Mouse (Mus musculus) forebrain, postnatal 0 days (tissue): ENCODE measurements around the gene Btbd8. TPM values are rescaled to one million over a fixed set of nuclear protein-coding genes. Genes with fewer than 3 reads are reported as not detected.

Experiments
- ATAC-seq: fragments of 200-750 bp; cut with Nextera tagmentation; 2 replicates; pipeline ENCODE4 v1.8.0; 2017; ENCODE audit warnings: mild to moderate bottlenecking, moderate library complexity
- DNase-seq: peaks from one replicate; pipeline ENCODE4 v3.0.0-alpha.2; 2015
- H3K27ac ChIP-seq: fragments of 300-500 bp; sonication (generic); 2 replicates; pipeline ENCODE4 v1.5.1; 2014; ENCODE audit warnings: low read depth, mild to moderate bottlenecking, antibody characterized with exemption, low read length, moderate library complexity, mixed read lengths
- H3K27me3 ChIP-seq: fragments of 300-500 bp; sonication (generic); 2 replicates; pipeline ENCODE4 v1.6.1; 2014; ENCODE audit warnings: mild to moderate bottlenecking, low read length, mixed read lengths; ENCODE audit not compliant: insufficient read depth
- H3K36me3 ChIP-seq: fragments of 300-500 bp; sonication (generic); 2 replicates; pipeline ENCODE4 v1.6.1; 2014; ENCODE audit warnings: mild to moderate bottlenecking, moderate library complexity; ENCODE audit not compliant: insufficient read depth
- H3K4me1 ChIP-seq: fragments of 300-500 bp; sonication (generic); 2 replicates; pipeline ENCODE4 v1.6.1; 2014; ENCODE audit warnings: antibody characterized with exemption; ENCODE audit not compliant: insufficient read depth
- H3K4me2 ChIP-seq: fragments of 300-500 bp; sonication (generic); 2 replicates; pipeline ENCODE4 v1.6.1; 2014; ENCODE audit warnings: low read depth, mild to moderate bottlenecking, moderate library complexity
- H3K4me3 ChIP-seq: fragments of 300-500 bp; sonication (generic); 2 replicates; pipeline ENCODE4 v1.5.1; 2014; ENCODE audit warnings: low read depth, low read length, mixed read lengths
- H3K9ac ChIP-seq: fragments of 300-500 bp; sonication (generic); 2 replicates; pipeline ENCODE4 v1.6.1; 2014; ENCODE audit warnings: mild to moderate bottlenecking
- H3K9me3 ChIP-seq: fragments of 300-500 bp; sonication (generic); 2 replicates; pipeline ENCODE4 v1.6.1; 2016; ENCODE audit warnings: low read length
- CTCF ChIP-seq: sonication (generic); IDR thresholded peaks from 2 replicates; pipeline ENCODE4 v1.5.1; 2016; ENCODE audit warnings: antibody characterized with exemption, control low read depth, low read depth
- WGBS: fragments of 180-500 bp; shearing (Covaris S2); extraction: QIAGEN DNeasy Blood & Tissue Kit; methylation state at CpG from one replicate; pipeline ENCODE4 v1.1.7; 2014; 5-methylcytosine and 5-hydroxymethylcytosine counted together
- polyA plus RNA-seq: library from polyadenylated mRNA; unstranded; fragments of >200 nt; fragmentation: Nextera tagmentation; extraction: Ambion mirVana; gene quantifications from 2 replicates; pipeline ENCODE4 v1.2.1, GENCODE M21; 2015
- total RNA-seq: library from RNA; depleted of rRNA; stranded (reverse); fragments of >200 nt; gene quantifications from 2 replicates; pipeline ENCODE4 v1.2.3, GENCODE M21; 2014

Gene Btbd8
- total and polyA plus RNA-seq, 2 experiments from 2014 or later = 26.3 to 52.5 TPM

DNA sequence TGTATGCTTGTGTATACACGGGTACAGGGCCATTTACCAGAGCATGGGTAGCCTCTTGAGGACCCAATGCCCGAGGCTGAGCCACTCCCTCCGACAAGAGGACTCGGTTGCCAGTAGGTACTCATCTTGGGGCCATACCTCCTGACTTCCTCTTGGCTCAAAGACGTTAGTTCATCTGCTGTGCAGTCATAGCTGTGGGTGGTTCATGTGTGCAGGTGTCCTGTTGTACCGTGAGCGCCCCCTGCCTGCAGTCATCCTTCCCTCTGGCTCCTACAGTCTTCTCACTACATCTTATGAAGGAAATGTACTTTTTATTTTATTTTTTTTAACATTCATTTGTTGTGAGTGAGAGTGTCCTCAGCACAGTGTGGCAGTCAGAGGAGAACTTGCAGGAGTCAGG lies 75.8 kb downstream of the Btbd8 start:
- no peaks in the 10 kb centered on the region for H3K9me3 ChIP-seq
- H3K27ac ChIP-seq = no peak overlapping the region
- no peak overlapping the region for H3K4me2 ChIP-seq
- TF ChIP-seq CTCF = peak; percentile 64
- 44% methylated on average over 7 of the region's 7 CpGs for WGBS
- H3K27me3 ChIP-seq = no peaks in the 10 kb centered on the region
- H3K36me3 ChIP-seq = peaks cover 21% of the 10 kb centered on the region
- DNase-seq (peak; percentile 25), ATAC-seq (peak; percentile 32; the same call in 1 of the 2 replicates)
- H3K4me3 ChIP-seq = no peak overlapping the region
- H3K4me1 ChIP-seq = no peaks in the 10 kb centered on the region
- no peak overlapping the region for H3K9ac ChIP-seq

DNA sequence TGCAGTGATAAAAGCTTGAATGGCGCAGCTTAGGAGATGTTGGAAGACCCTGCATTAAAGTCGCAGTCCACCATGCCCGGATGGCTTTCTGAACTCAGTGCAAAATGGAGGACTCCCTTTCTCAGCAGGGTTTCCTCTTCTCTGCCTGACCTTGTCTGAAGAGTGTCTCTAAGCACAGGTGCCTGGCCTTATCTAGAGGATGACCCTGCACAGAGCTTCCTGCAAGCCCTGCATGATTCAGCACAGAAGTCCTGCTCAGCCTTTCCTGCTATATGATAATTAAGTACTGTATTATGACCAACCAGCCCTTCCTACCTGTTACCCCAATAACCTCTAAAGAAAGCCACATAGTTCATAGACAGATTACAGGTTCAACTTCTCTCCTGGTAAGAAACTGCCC lies 77.7 kb downstream of the Btbd8 start:
- Histone ChIP-seq H3K36me3 (peaks cover 18% of the 10 kb centered on the region), H3K27ac (no peak overlapping the region), H3K4me3 (no peak overlapping the region), H3K9me3 (no peaks in the 10 kb centered on the region), H3K9ac (no peak overlapping the region), H3K4me1 (no peaks in the 10 kb centered on the region), H3K4me2 (no peak overlapping the region), H3K27me3 (no peaks in the 10 kb centered on the region)
- TF ChIP-seq CTCF = no peak
- DNase-seq = no peak
- 92% methylated on average over 3 of the region's 3 CpGs for WGBS
- ATAC-seq = no peak

DNA sequence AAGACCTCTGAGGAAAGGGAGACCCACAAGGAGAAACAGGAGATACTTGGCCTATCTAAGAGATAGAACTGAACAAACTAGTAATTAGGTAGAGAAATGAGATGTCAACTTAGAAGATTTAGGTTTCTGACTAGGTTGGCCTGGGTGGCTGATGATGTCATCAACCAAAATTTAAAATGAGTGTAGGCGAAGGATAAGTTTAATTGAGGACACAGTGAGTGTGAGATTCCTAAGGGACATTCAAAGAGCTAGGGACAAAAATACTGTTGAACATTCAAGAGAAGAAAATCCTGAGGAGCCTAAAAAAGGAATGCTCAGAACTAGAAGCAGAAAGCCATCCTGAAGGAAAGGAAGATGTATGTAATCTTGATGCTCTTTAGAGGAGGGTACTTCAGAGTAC lies 78.3 kb downstream of the Btbd8 start:
- Histone ChIP-seq H3K36me3 (peaks cover 16% of the 10 kb centered on the region), H3K9ac (no peak overlapping the region), H3K27ac (no peak overlapping the region), H3K4me3 (no peak overlapping the region), H3K4me1 (no peaks in the 10 kb centered on the region), H3K9me3 (no peaks in the 10 kb centered on the region), H3K4me2 (no peak overlapping the region), H3K27me3 (no peaks in the 10 kb centered on the region)
- DNase-seq (no peak), ATAC-seq (no peak)
- no peak for TF ChIP-seq CTCF
- 92% methylated on average over 1 of the region's 1 CpGs for WGBS

DNA sequence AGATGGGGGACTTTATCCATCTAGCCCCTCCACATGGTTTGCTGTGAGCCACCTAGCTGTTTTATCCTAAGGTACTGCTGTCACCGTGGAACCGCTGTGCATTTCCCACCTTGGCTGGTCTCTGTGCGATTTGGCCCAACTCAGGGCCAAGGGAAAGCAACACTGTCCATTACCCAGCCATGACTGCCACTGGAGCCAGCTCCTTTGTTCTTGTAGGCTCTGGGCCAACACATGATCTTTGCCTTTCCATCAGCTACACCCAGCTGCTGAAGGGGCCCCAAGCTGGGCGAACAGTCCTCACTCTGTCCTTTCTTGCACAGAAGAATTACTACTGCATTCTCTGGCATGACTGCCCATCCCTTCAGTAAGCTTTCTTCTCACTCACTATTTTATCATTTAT lies 80.8 kb downstream of the Btbd8 start:
- H3K9ac ChIP-seq = no peak overlapping the region
- no peak overlapping the region for H3K4me3 ChIP-seq
- ATAC-seq = no peak
- 59% methylated on average over 4 of the region's 4 CpGs for WGBS
- H3K9me3 ChIP-seq = no peaks in the 10 kb centered on the region
- 0 out of 2 replicates have a peak, but pooled peaks cover 5% of the 10 kb centered on the region for H3K36me3 ChIP-seq
- no peak for DNase-seq
- no peak for TF ChIP-seq CTCF
- no peak overlapping the region for H3K27ac ChIP-seq
- H3K4me1 ChIP-seq = no peaks in the 10 kb centered on the region
- no peak overlapping the region for H3K4me2 ChIP-seq
- H3K27me3 ChIP-seq = no peaks in the 10 kb centered on the region

DNA sequence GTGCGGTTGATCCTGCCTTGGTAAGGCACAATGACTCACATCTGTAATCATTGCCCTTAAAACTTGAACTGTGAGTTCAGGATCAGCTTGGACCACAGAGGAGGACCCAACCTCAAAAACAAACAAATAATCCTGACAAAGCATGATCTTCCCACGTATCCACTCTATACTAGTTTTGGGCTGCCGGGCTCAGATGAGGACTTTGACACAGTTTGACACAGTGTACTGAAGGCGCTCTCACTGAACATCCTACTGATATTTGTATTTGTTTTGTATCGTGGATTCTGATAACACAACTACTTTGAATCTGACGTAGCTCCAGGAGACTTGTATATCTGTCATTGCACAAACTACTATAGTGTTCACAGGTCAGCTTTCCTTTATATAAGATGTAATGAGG lies 83.6 kb downstream of the Btbd8 start:
- Histone ChIP-seq H3K9me3 (no peaks in the 10 kb centered on the region), H3K4me2 (no peak overlapping the region), H3K4me1 (no peaks in the 10 kb centered on the region), H3K9ac (no peak overlapping the region), H3K27ac (no peak overlapping the region), H3K4me3 (no peak overlapping the region), H3K36me3 (0 out of 2 replicates have a peak, but pooled peaks cover under 1% of the 10 kb centered on the region), H3K27me3 (no peaks in the 10 kb centered on the region)
- WGBS = 92% methylated on average over 6 of the region's 6 CpGs
- DNase-seq (no peak), ATAC-seq (no peak)
- no peak for TF ChIP-seq CTCF

DNA sequence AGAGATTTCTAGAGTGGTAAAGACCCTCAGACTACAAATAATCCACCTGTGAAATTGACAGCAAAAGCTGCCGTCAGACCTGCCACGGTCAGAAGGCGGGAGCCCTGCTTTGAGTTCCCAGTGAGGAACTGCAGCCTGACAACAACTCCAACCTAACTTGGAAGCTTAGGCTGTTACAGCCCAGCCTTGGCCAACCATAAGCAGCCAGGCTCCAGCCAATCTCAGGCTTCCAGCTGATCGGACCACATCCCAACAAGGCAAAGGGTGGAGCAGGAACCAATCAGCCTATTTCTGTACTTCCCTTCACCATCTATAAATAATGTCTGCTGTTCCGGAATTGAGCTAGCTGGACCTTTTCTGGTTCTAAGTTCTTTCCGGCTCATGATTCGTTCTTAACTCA lies 84.1 kb downstream of the Btbd8 start:
- Histone ChIP-seq H3K27me3 (no peaks in the 10 kb centered on the region), H3K9ac (no peak overlapping the region), H3K9me3 (no peaks in the 10 kb centered on the region), H3K27ac (no peak overlapping the region), H3K36me3 (no peaks in the 10 kb centered on the region), H3K4me1 (no peaks in the 10 kb centered on the region), H3K4me2 (no peak overlapping the region), H3K4me3 (no peak overlapping the region)
- DNase-seq (no peak), ATAC-seq (no peak)
- no peak for TF ChIP-seq CTCF
- WGBS = 79% methylated on average over 7 of the region's 7 CpGs

GRCm38 (mm10) chr5:107524281-107524680 lies 86.5 kb downstream of the Btbd8 start:
- 85% methylated on average over 10 of the region's 10 CpGs for WGBS

GRCm38 (mm10) chr5:107528856-107529255 lies 91.1 kb downstream of the Btbd8 start:
- Histone ChIP-seq H3K9ac (no peak overlapping the region), H3K36me3 (no peaks in the 10 kb centered on the region), H3K4me2 (no peak overlapping the region), H3K4me1 (no peaks in the 10 kb centered on the region), H3K27ac (no peak overlapping the region), H3K27me3 (no peaks in the 10 kb centered on the region), H3K9me3 (no peaks in the 10 kb centered on the region), H3K4me3 (no peak overlapping the region)
- no peak for ATAC-seq
- no peak for DNase-seq
- WGBS = 94% methylated on average over 3 of the region's 3 CpGs
- TF ChIP-seq CTCF = no peak

More at GRCm38 (mm10) chr5:107524281-107524680, 86.5 kb downstream of the Btbd8 start:
- Histone ChIP-seq H3K4me2 (no peak overlapping the region), H3K36me3 (no peaks in the 10 kb centered on the region), H3K4me3 (no peak overlapping the region), H3K27ac (no peak overlapping the region), H3K9me3 (no peaks in the 10 kb centered on the region), H3K9ac (no peak overlapping the region), H3K4me1 (no peaks in the 10 kb centered on the region), H3K27me3 (no peaks in the 10 kb centered on the region)
- ATAC-seq = no peak
- DNase-seq = no peak
- TF ChIP-seq CTCF = no peak
